Mouse (Mus musculus) CD4-positive naive resting alpha-beta T cell, adult 76 days (primary cell): ENCODE results near the gene Poc1a. TPM values are rescaled to one million over a fixed set of nuclear protein-coding genes. Genes with fewer than 3 reads are reported as not detected.

Source experiments
- total RNA-seq: library from RNA; stranded (reverse); gene quantifications from one replicate; pipeline ENCODE4 v1.2.4, GENCODE M21; 2023

Gene Poc1a
- total RNA-seq: 4.3 TPM

GRCm38 (mm10) chr9:106280808-106281544 is at the start of gene Poc1a:
Gene Poc1a, plus strand, starts transcription at chr9:106281061.

GRCm38 (mm10) chr9:106368112-106368717 is 87.4 kb downstream of the Poc1a start, which contains the start of gene Dusp7:
Gene Dusp7, plus strand, starts transcription at chr9:106368632.

Other genes starting within 250 kb of the Poc1a start
- not detected for gene Col6a4, start 184.3 kb upstream of the Poc1a start, total RNA-seq
- 6.1 TPM for gene Glyctk, start 122.9 kb upstream of the Poc1a start, total RNA-seq
- gene Wdr82, start 110.1 kb upstream of the Poc1a start, total RNA-seq: 135 TPM
- 36.7 TPM for gene Ppm1m, start 81.3 kb upstream of the Poc1a start, total RNA-seq
- 78.4 TPM for gene Twf2, start 78.0 kb upstream of the Poc1a start, total RNA-seq
- gene Tlr9, start 58.5 kb upstream of the Poc1a start, total RNA-seq: 10.5 TPM
- 26.1 TPM for gene Alas1, start 32.4 kb upstream of the Poc1a start, total RNA-seq
- gene Dusp7, start 87.6 kb downstream of the Poc1a start, total RNA-seq: 29.3 TPM
- gene Rpl29, start 148.4 kb downstream of the Poc1a start, total RNA-seq: 1,242 TPM
- 13.1 TPM for gene Acy1, start 157.3 kb downstream of the Poc1a start, total RNA-seq
- 4.9 TPM for gene Abhd14b, start 166.4 kb downstream of the Poc1a start, total RNA-seq
- 6.9 TPM for gene Abhd14a, start 166.6 kb downstream of the Poc1a start, total RNA-seq
- gene Pcbp4, start 172.2 kb downstream of the Poc1a start, total RNA-seq: 15.2 TPM
- gene Gpr62, start 184.9 kb downstream of the Poc1a start, total RNA-seq: 0.38 TPM
- gene Rrp9, start 194.9 kb downstream of the Poc1a start, total RNA-seq: 71.1 TPM
- 59.3 TPM for gene Parp3, start 195.9 kb downstream of the Poc1a start, total RNA-seq
- not detected for gene Iqcf1, start 218.9 kb downstream of the Poc1a start, total RNA-seq
- gene Iqcf5, start 233.5 kb downstream of the Poc1a start, total RNA-seq: not detected